Mouse (Mus musculus) urinary bladder, postnatal 10 days (tissue): ENCODE measurements around the gene Gabra2.

Source experiments
- DNase-seq: peaks from one replicate; pipeline ENCODE4 v3.0.0; 2022; ENCODE audit warnings: low spot score

Gene Gabra2

DNA sequence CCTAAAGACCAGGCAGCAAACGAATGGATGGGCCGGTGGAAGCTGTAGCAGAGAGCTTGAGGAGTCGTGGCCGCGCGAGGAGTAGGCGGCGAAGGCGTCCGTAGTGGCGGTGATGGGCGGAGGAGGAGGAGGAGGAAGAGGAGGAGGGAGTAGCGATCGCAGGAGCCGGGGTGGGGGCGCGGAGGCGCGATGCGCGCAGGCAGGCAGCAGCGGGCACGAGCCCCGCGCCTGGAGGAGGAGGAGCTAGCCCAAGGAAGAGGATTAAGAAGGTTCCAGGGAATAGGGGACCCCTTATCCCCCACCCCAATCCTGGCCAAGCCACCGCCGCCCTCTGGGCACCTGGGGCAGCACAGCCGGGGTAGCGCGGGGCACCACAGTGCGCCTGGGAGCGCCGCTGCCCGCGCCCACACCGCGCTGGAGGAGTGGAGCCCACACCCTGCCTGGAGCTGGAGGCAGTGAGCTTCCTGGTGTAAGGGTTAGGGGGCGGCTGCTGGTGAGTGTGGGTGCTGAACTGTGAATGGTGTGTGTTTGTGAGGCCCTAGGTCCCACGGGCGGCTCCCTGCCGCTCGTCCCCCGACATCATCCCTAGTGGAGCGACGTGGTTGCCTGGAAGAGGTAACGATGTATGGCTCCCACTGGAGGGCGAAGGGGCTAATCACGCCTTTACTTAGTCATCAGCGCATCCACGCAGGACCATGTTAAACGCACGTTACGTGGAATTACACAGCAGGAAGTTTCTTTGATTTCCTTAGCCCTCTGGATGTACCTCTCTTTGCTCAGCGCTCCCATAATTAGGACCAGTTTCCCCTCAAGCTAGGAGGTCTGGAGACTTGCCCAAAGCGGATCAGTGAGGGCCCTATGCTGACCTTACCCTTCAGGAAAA is at the start of gene Gabra2:
TSS of gene Gabra2 (minus strand) at position 125 of the 883 bp plus-strand sequence.
- DNase-seq = no peak

DNA sequence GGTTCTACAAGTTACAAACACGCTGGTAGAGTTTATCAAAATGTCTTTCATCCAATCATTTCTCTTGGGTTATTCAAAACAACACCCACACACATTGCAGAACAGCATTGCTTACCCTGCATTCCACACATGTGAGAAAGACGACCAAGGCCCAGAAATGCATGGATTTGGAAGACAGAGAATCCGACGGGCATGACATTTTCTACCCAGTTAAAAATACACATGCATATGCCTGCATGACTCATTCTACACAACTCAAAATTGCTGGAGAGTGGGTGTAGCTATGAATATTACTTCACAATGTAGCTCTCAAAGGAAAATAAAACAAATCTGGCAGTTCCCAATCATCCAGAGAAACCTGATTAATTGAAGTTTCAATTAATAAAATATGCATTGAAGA is 41.0 kb upstream of the Gabra2 start:
- no peak for DNase-seq

DNA sequence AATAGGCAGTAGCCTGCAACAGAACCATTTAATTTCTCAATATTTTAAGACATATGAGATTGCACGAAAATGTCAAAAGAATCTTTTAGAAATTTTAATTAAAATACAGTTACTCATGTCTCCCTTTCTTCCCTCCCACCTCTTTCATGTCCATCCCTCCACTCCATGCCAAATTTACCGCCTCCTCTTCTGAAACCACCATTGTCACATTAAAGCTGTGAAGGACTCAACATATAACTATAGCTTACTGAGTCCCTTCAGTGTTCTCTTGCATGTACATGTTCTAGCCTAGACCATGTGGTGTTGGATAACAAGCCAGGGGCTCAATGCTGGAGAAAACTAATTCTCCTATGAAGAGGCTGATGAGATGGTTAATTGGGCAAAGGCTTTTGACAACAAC is 40.2 kb upstream of the Gabra2 start:
- no peak for DNase-seq

DNA sequence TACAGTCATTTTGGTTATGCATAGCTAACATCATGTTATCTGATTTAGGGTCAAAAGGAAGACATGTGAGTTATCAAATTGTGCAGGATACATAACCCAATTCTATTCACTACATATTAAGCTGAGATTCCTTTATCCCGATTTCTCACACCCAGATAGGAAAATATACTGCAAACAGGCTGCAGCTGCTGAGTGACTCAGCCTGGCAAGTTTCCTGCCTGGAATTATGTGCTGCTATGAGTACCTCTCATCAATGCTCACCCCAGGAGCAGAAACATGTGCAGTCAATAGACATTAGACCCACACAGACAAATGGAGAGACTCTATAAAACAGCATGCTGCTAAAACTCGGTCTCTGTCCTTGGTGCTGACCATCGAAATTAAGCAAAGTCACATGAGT is 32.1 kb upstream of the Gabra2 start:
- no peak for DNase-seq

DNA sequence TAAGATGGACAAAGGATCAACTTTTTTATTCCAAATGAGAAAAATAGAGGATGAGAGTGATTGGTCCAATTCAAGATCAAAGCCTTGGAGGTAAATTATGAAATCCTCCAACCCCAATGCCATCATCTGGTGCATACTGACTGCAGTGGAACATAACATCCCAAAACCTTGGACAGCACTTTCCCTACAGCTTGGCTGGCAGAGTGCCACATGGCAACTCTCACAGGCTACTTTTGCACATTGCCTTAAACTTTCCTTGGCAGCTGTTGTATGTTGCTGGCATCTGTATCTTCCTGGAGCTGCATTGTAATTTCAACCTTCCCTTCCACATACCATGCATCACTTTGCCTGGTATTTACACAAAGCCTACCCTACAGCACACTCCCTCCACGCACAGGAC is 19.6 kb upstream of the Gabra2 start:
- DNase-seq = no peak

DNA sequence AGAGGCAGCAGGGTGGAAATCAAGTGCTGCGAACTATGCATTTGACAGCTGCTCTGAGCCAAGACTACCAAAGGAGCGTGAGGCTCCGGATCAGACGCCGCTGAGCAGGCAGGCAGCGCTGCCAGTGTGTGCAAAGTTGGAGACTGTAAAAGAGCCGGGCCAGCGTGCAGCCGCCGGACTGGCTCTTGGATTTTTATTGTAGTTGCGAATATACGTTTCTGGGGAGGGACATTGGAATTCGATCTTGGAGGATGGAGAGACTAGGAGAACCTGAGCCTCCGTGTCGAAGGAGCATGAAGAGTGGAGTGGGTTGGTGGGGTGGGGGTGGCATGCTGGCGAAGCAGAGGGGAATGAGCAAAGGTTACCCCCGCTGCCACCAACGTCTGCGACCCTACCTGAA is 469 bp downstream of the Gabra2 start:
- DNase-seq = no peak

DNA sequence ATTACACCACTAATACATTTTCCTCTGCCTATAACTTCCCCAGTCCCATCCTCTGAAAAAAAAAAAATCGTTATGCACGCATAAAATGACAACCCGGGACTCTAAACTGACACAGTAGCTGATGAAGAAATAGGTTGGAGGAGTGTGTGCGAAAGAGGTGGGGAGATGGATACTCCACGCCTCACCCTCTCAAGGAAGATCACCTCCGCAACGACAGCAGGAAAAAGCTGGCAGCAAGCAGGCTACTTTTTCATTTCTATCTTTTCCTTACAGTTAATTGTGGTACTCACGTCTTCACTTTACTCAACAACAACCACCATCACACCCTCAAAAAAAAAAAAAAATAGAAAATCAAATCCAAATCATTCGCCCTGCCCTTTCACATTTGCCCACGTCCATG is 873 bp downstream of the Gabra2 start:
- DNase-seq = no peak

DNA sequence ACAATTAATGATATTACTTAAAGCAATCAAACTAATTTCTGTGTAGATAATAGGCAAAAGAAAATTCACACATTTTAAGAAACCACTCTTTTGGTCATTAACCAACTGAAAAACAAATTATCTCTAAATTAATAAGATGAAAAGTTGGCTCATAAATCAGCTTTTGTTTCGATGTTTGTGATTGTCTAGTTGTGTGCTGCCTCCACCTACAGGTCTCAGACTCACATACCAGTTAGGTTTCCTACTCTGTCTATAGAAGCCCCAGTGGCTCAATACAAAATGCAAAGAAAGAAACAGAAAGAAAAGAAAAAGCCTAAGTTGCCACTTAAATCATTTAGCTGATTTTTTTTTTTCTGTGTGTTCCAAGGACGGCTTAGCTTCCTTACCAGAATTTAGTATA is 1.8 kb downstream of the Gabra2 start:
- DNase-seq = no peak

DNA sequence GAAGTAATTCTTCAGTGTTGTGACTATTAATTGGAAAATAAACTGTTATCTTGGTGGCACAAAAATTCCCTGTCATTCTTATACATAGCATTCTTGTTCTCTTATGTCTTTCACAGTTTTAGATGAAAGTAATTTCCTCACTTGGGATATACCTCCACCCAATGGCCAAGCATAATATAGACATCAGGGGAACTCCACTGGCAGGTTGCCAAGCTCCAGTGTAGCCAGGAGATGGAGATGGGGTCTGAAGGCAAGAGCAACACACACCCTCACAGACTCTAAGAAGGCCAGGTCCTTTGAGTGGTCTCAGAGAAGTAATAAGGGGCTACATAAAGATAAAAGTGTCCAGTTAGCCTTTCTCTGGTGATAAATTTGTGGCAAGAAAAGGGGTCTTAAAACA is 3.2 kb downstream of the Gabra2 start:
- no peak for DNase-seq

DNA sequence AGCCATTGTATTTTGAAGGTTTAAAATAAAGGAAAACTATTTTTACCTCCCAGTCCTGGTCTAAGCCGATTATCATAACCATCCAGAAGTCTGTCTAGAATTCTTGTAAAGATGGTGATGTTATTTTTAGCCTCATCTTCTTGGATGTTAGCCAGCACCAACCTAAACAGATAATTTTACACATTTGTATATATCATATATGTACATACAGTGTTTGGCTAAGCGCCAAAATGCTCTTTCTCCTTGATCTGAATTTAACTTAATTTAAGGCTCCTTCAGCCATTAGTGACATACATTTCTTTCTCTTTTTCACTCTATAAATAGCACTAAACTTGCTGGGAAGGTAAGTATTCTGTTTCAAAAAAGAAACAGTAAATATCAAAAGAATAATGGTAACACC is 3.7 kb downstream of the Gabra2 start:
- no peak for DNase-seq

DNA sequence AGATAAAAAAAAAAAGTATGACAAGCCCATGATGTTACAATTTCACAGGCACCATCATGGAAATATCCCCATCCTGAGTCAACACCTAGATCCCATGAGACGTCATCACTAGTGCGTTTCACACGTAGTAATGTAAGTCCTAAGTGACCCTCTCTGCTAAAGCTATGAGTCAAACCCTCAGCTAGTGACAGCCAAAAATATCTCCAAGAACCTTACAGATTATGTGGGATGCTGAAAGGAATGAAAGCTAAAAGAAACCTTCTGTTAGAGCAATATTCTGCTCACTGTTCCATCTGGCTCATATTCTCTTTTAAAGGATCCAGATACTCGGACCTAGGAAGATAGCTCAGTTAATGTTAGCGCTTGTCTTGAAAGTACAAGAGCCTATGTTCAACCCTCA is 16.8 kb downstream of the Gabra2 start:
- DNase-seq = no peak

DNA sequence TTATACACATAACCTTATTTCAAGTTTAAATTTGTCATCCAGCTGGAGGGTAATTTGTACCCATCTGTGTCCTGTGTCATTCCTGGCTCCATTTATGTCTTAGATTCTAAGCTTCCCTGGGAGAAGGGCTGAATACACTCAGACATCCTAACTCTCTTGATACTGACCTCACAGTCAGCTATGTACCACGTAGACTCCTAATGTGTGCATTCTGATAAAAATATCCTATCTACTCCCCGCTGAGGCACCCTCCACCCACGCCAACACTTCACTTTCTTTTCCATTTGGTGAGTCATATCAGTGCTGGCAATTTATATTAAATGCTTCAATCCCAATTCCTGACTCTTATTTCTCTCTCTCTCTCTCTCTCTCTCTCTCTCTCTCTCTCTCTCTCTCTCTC is 34.0 kb downstream of the Gabra2 start:
- DNase-seq = no peak

DNA sequence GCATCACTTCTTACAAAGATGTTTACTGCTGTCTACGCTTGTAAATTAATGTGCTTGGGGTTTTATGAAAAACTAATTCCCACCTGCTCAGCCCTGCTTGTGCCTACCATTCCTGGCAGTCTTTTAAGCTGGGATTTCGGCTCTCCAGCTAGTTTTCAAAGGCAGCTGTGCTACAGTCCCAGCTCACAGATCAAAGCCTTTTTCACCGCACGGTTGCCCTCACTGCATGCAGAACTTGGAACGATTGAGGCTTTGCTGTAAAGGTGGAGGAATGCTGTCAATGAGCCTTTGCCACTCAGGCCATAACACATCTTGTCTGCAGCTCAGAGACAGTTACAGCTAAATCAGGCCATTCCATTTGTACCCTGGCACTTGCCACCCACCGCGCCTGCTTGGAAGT is 37.6 kb downstream of the Gabra2 start:
- DNase-seq = no peak

DNA sequence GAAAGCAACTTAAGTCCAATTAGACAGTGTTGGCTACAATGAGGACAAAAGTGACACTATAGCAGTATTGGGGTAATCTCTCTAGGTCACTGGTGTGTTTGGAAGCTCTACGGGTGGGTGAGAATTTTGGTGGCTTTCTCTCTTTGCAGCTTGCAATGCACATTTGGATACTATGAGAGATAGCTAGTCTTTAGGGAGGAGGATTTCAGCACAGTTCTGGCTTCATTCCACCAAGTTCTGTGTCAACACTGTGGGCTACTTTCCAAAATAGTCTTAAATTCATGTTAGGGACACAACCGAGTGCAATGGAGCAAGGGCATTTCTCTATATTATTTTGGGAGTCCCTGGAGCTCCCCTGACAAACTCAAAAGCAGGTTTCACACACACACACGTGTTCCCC is 58.3 kb downstream of the Gabra2 start:
- DNase-seq = no peak

DNA sequence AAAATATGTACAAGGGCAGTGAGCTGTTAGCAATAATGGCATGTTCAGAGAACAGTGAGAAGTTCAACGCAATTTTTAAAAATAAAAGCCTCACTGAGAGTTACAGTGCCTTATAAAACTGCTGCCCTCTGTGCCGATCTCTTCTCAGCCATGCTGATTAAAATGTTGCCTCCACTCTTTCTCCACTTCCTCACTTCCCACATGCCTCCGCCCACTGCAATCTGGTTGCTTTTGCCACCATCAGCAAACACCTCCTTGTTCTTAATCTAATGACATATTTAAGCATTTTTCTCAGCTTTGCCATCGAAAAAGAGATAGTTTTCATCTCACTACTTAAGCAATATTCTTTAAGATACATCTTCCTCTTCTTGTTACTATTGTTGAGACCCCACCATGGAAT is 69.7 kb downstream of the Gabra2 start:
- DNase-seq = no peak

DNA sequence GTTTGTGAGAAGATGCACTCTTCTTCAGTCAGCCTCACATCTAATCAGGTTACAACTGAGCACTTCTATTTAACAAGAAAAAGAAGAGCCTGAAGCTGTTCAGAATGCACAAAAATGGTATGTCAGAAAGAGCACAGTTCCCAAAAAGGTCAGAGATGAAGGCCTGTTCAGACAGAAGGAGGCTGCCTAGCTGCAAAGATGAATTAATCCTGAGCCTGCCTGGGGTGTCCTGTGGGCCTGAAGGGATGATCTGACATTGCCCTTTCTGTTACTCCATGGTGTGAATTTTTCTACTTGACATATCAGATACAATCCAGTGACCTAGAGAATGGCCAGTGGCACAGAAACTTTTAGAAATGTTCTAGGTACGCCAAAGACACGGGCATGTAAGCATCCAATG is 83.9 kb downstream of the Gabra2 start:
- DNase-seq = no peak

DNA sequence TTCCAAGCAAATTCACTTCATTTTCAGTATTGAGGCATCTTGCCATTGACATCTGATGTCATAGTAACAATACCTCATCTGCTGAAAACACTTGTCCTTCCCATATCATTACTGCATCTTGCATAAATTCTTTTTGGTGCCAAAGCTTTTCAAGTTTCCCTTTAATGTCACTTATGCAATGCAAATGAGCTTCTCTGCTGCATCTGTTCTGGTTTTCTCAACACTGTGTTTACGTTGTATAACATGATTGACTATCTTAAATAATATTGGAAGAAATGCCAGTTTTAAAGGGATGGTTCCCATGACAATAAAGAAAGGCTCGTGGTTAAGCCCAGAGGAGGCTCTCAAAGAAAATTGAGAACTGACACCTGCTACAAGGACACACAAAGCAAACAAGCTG is 84.4 kb downstream of the Gabra2 start:
- no peak for DNase-seq

DNA sequence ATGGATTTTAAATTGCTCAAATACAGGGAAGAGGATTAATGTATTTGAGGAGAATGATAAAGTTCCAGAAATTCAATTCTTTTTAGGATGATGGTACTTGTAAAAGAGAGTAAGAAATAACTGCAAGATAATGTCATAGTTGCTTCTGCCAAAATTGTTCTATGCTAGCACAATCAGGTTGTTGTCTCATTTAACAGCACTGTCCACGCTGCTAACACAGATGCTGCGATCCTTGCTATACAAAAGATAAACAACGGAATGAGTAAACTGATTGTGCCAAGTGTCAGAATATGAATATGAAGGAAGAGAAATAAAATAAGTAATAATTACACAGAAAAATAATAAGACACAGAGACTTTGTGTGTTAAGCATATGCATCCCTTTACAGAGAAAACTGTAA is 84.9 kb downstream of the Gabra2 start:
- DNase-seq = no peak

DNA sequence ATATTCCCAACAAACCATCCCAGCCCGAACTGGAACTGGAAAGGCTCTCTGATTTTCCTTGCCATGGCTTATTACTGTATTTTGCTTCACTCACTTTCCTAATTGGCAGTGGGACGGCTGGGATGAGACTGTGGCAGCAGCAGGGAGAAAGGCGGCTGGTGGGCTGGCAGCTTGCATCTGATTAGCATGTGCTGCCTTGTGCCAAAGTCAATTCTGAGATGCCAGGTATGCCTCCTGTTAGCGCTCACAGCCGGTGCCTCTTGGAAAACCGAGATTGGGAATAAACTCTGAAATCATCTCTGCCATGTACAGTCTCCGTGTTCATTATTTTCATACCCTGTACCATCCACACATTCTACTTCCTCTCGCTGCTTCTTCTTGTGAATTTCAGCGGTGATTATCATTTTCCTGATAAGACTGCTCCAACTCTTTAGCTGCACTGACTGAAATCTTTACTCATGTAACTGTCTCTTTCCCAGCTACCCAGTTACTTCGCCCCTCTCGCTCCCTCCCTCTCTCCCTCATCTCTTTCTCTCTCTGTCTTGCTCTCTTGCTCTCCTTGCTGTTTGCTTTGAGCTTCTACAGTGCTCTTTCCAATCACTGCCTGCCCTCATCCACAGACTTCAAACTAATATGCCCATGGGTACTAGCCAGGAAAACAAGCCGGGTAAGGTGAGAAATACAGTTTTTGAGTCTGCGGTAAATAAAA is 99.9 kb downstream of the Gabra2 start:
- no peak for DNase-seq

DNA sequence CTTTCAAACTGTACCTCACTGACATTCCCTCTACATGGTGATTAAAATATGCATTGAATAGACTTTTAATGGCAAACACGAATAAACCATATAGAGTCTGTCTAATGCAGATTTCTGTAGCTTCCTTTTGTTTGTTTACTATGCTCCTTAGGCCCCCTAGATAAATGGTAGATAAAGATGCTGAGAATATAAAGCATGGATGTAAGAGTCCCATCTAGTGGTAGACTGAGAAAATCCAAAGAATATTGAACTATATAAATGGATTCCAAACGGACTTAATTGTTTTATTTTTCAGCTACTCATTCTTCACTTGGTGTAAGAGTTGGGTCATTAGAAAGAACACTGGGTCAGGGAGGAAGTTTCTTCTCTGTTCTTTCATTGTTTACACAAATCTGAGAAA is 102.4 kb downstream of the Gabra2 start:
- DNase-seq = no peak

DNA sequence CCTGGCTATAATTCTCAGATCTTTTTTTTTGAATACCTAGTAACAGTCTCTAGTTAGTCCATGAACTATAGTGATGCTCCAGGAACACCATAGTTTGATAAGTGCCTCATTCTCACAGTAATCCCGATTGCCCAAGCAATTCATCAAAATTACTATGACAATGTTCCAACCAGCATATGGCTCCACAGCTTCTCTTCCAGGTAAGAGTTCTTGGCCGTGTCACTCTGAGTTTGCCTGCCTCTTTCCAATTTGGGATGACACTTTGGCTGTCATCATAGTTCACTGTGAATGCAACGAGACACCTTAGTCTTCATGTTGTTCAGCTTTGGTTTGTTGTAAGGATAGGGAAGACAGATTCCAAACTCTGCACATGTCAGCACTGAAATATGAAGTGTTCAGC is 104.8 kb downstream of the Gabra2 start:
- no peak for DNase-seq
